Mouse (Mus musculus) erythroblast, embryonic 14.5 days (primary cell): ENCODE data around the gene Elk1. TPM values are rescaled to one million over a fixed set of nuclear protein-coding genes. Genes with fewer than 3 reads are reported as not detected.
A peak's percentile ranks its signal among the peaks of the same experiment; 100 is the strongest.

ENCODE experiments used
- H3K27me3 ChIP-seq: 2 replicates; pipeline ENCODE4 v1.6.1; 2012; ENCODE audit warnings: inconsistent platforms; ENCODE audit not compliant: control insufficient read depth
- H3K36me3 ChIP-seq: 2 replicates; pipeline ENCODE4 v1.6.1; 2012; ENCODE audit warnings: mild to moderate bottlenecking, inconsistent platforms; ENCODE audit not compliant: control insufficient read depth
- H3K4me1 ChIP-seq: 2 replicates; pipeline ENCODE4 v1.6.1; 2012; ENCODE audit warnings: inconsistent platforms; ENCODE audit not compliant: control insufficient read depth
- H3K4me3 ChIP-seq: replicated peaks from 2 replicates; pipeline ENCODE3; 2012; ENCODE audit warnings: moderate library complexity, mild to moderate bottlenecking, inconsistent platforms
- H3K9me3 ChIP-seq: 2 replicates; pipeline ENCODE4 v1.6.1; 2012; ENCODE audit warnings: low read length, inconsistent platforms, mixed read lengths; ENCODE audit not compliant: control insufficient read depth
- GATA1 ChIP-seq: IDR thresholded peaks from 2 replicates; pipeline ENCODE4 v1.6.1; 2012; ENCODE audit warnings: low read length, inconsistent platforms, mixed read lengths
- TAL1 ChIP-seq: IDR thresholded peaks from 3 replicates; pipeline ENCODE4 v1.6.1; 2012; ENCODE audit warnings: low read length, inconsistent platforms, mixed read lengths
- polyA plus RNA-seq: library from polyadenylated mRNA; stranded (reverse); fragments of >175 nt; gene quantifications from 2 replicates; pipeline ENCODE4 v1.2.3, GENCODE M21; 2012

Elk1 gene
- polyA plus RNA-seq, 1 experiment = 0.17 TPM

DNA sequence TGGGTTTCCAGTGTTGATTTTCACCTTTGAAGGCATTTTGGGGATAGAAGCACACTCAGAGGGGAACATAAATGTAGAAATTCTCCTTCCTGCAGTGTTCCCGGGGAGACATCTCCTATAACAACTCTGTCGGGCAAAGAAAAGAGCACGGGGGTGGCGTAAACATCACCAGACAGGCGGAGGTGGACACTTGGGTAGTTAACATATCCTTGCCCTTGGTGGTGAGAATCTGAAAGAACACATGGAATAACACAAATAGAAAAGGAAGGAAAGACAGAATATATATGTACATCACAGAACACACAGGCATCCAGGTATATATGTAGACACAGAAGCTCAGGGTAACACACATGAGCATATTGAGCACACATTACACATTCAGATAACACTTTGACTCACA, 29.0 kb downstream of the Elk1 start:
- no peak overlapping the region for H3K4me3 ChIP-seq
- peaks cover 8% of the 10 kb centered on the region for H3K9me3 ChIP-seq
- H3K4me1 ChIP-seq = peaks cover 5% of the 10 kb centered on the region; the same call in 1 of the 2 replicates
- peaks cover 49% of the 10 kb centered on the region for H3K27me3 ChIP-seq
- TF ChIP-seq GATA1 (no peak), TAL1 (no peak)
- no peaks in the 10 kb centered on the region for H3K36me3 ChIP-seq

DNA sequence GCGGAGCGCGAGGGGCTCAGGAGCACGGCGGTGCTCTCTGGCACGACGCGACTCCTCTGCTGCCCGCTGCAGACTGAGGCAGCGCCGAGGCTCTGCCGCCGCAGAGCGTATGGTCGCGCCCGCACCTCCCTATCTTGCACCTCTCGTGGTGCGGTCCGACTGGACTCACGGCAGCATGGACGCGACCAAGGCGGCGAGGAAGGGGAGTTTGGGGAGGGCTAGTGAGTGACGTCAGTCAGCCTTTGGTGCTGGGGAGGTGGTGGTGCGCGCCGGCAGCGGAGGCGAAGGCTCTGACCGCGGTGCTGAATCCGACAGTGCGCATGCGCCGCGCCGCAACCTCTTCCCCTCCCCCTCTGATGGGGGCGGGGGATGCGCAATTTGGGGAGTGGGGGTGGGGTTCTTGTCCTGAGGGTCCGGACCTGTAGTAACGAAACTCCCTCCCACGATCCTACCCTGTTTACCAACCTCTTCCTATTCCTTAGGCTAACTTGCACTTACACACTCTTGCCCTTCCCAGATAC, 29.5 kb downstream of the Elk1 start, which contains the start of gene Syn1:
Syn1 (minus strand) TSS at position 161 of the 521 bp plus-strand sequence.
- TF ChIP-seq TAL1 (no peak), GATA1 (no peak)
- peaks cover 49% of the 10 kb centered on the region for H3K27me3 ChIP-seq
- peaks cover 5% of the 10 kb centered on the region; the same call in 1 of the 2 replicates for H3K4me1 ChIP-seq
- H3K36me3 ChIP-seq = no peaks in the 10 kb centered on the region
- H3K4me3 ChIP-seq = peak within 1 kb of the TSS; percentile 33
- peaks cover 8% of the 10 kb centered on the region for H3K9me3 ChIP-seq

DNA sequence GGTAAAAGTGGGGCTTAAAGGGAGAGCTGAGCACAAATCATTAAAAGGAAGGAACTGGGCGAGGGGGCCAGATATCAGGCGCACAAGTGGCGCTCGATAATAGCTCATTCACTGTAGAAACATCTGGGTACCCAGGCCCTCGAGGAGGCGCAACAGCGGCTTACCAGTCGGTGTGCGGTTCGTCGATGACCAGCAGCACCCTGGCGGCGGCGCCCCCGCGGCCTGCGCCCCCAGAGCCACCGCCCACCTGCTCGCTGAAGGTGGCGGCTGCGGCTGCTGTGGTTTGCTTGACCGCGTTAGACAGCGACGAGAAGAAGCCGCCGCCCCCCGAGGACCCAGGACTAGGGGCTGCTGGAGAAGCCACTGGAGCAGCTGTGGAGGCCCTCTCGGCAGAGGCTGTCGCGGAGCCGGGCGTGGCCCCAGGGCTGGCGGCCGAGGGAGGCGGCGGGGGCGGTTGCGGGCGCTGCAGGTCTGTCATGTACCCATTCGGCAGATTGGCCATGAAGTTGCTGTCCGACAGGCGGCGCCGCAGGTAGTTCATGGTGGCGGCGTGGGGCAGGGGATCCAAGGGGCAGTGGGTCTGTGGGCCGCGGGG, 30.1 kb downstream of the Elk1 start:
- H3K9me3 ChIP-seq = peaks cover 8% of the 10 kb centered on the region
- H3K4me3 ChIP-seq = peak overlapping the region; percentile 33
- H3K4me1 ChIP-seq = peaks cover 5% of the 10 kb centered on the region; the same call in 1 of the 2 replicates
- no peak for TF ChIP-seq TAL1
- TF ChIP-seq GATA1 = no peak
- H3K36me3 ChIP-seq = no peaks in the 10 kb centered on the region
- peaks cover 49% of the 10 kb centered on the region for H3K27me3 ChIP-seq

DNA sequence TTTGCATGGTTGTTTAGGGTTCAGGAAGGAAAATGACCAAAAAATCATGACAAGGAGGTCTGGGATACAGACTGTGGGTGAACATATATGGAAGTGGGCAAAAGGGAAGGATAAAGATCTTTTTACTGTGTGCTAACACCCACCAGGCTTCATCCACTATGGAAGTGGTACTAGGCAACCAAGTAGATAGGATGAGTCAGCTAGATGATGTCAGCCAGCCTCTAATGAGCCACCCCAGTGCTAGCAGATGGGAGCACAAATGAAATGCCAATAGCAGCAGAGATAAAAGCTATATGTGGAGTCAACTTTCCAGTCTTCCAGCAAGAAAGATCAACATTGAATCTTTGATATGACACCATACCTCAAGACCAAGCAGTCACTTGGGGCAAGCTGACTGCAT, 35.3 kb downstream of the Elk1 start:
- Histone ChIP-seq H3K4me3 (no peak overlapping the region), H3K27me3 (peaks cover 24% of the 10 kb centered on the region)

DNA sequence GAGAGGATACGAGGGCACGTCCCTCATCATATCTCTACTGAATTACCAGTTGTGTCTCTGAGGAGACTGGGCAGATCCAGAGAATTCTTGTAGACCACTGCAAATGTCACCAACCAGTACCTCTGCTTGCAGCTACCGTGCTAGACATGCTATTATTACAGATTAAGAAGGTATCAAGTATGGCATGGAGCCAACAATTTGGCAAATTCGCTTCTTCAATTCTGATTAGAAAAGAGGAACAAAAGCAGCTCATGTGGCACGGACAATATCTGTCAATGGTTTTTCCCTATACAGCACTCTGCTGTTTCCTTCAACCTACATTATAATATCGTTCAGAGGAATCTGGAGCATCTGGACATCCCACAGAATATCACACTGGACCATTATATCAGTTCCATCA, 36.7 kb downstream of the Elk1 start:
- peaks cover 13% of the 10 kb centered on the region for H3K27me3 ChIP-seq
- H3K4me1 ChIP-seq = peaks cover 10% of the 10 kb centered on the region
- no peak for TF ChIP-seq TAL1
- no peak for TF ChIP-seq GATA1
- no peak overlapping the region for H3K4me3 ChIP-seq
- no peaks in the 10 kb centered on the region for H3K9me3 ChIP-seq
- no peaks in the 10 kb centered on the region for H3K36me3 ChIP-seq

More for the DNA sequence above, 35.3 kb downstream of the Elk1 start:
- H3K9me3 ChIP-seq = no peaks in the 10 kb centered on the region
- H3K36me3 ChIP-seq = no peaks in the 10 kb centered on the region
- peaks cover 6% of the 10 kb centered on the region for H3K4me1 ChIP-seq
- TF ChIP-seq TAL1 = no peak
- TF ChIP-seq GATA1 = no peak

DNA sequence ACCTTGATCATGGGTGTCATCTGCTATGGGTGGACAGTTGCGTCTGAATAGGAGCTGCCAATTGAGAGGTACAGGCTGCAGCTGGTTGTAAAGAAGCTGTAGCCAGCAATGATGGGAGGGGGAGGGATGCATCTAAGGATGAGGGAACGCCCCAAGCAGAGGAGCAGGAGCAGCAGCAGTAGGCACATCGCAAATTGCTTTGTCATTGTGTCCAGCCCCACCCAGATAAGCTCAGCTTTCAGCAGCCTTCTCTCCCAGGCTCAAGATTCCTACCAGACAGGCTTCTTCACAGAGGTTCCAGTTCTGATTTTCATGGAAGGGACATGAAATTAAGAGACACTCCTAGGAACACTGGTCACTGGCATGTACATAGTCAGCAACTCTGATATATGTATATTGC, 40.3 kb downstream of the Elk1 start:
- no peaks in the 10 kb centered on the region for H3K9me3 ChIP-seq
- no peaks in the 10 kb centered on the region for H3K36me3 ChIP-seq
- H3K4me1 ChIP-seq = peaks cover 10% of the 10 kb centered on the region
- no peak overlapping the region for H3K4me3 ChIP-seq
- peak; percentile 22; the same call in 1 of the 2 replicates for TF ChIP-seq GATA1
- TF ChIP-seq TAL1 = no peak
- peaks cover 4% of the 10 kb centered on the region; the same call in 1 of the 2 replicates for H3K27me3 ChIP-seq

Other genes with a start within 250 kb of the Elk1 start
- gene Usp11, start 246.7 kb downstream of the Elk1 start, polyA plus RNA-seq = 0.04 and 0.11 TPM in 2 replicates
- 1.1 and 3.3 TPM in 2 replicates for gene Araf, start 152.8 kb downstream of the Elk1 start, polyA plus RNA-seq
- gene Timp1, start 80.4 kb downstream of the Elk1 start, polyA plus RNA-seq = not detected in 2 replicates
- not detected in 2 replicates for gene Syn1, start 29.6 kb downstream of the Elk1 start, polyA plus RNA-seq
- 1.6 and 1.9 TPM in 2 replicates for gene Cfp, start 19.1 kb downstream of the Elk1 start, polyA plus RNA-seq
- gene Uxt, start 11.4 kb upstream of the Elk1 start, polyA plus RNA-seq = 1.6 and 2.8 TPM in 2 replicates
- gene Zfp182, start 111.7 kb upstream of the Elk1 start, polyA plus RNA-seq = 0.01 TPM in 1 of 2 replicates, not detected in the other
- not detected in 2 replicates for gene Spaca5, start 117.8 kb upstream of the Elk1 start, polyA plus RNA-seq
- not detected in 2 replicates for gene Zfp300, start 138.9 kb upstream of the Elk1 start, polyA plus RNA-seq
- not detected in 2 replicates for gene Ssxa1, start 165.2 kb upstream of the Elk1 start, polyA plus RNA-seq
- not detected in 2 replicates for gene Gm21876, start 225.0 kb upstream of the Elk1 start, polyA plus RNA-seq